Mouse (Mus musculus) stomach, adult 2 months (tissue): ENCODE measurements around the gene Ctsa. TPM values are rescaled to one million over a fixed set of nuclear protein-coding genes. Genes with fewer than 3 reads are reported as not detected.

Experiments used
- polyA plus RNA-seq: library from polyadenylated mRNA; depleted of rRNA; stranded (reverse); fragments of >200 nt; gene quantifications from 2 replicates; pipeline ENCODE4 v1.2.3, GENCODE M21; 2012; rRNA removed

Gene Ctsa
- 97.4 and 104 TPM in 2 replicates for polyA plus RNA-seq

DNA sequence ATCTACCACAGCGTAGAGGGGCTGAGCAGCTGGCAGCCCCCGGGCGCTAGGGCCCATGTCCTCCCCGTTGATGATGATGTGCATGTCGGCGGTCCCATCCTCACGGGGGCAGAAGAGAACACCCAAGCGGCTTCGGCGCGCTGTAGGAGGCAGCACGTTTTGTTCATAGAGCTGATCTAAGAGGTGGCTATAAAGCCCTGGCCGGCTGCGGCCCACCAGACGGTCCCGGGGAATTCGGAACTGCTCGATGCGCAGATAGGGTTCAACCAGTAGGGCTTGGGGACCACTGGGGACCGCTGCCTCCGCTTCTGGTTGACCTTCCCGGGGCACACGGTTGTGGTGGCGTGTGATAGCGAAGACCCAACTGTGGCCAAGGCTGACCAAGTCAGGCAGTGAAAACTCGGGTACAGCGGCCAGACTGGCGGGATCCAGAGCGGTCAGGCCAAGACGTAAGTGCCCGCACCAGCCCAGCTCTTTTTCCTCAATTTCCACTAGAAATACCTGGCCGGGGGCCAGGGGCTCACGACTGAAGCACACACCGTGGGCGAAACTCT lies at the start of gene Ctsa:
Gene Ctsa (plus strand): TSS at position 126 of the 554 bp plus-strand sequence.

DNA sequence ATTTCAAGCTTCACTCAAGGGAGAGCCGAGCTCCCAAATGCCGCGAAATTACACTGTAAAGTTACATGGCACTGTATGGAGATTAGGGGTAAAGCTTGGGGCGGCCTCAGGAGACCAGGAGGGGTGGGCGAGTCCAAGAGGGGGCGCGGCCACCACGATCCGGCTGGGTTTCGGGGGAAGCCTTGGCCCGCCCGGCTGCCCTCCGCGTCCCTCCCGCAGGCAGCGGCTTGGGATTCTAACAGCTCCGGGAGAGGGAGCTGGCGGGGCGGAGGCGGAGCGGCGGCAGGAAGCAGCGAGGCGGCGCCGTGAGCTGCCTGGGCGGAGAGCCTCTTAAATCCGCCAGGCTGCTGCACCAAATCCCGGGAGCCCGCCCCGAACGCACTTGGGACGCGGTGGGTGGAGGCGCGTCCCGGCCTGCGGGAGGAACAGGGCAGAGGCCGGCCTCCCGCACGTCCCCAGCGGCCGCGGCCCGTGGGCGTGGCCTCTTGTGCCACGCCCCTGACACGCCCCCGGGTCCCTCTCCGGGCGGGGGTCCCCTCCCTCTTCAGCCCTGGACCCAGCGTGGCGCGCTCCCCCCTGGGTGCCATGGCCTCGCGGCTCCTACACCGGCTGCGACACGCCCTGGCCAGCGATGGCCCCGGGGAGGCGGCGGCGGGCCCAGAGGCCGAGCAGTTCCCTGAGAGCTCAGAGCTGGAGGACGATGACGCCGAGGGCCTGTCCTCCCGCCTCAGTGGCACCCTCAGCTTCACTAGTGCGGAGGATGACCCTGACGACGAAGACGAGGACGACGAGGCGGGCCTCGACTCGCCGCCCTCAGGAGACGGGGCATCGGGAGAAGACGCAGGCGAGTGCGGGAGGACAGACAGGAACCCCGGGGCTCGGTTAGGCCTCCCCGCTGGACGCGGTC lies 46.9 kb upstream of the Ctsa start, which contains the start of gene Snx21:
Gene Snx21 (plus strand): TSS at position 343 of the 907 bp plus-strand sequence.

DNA sequence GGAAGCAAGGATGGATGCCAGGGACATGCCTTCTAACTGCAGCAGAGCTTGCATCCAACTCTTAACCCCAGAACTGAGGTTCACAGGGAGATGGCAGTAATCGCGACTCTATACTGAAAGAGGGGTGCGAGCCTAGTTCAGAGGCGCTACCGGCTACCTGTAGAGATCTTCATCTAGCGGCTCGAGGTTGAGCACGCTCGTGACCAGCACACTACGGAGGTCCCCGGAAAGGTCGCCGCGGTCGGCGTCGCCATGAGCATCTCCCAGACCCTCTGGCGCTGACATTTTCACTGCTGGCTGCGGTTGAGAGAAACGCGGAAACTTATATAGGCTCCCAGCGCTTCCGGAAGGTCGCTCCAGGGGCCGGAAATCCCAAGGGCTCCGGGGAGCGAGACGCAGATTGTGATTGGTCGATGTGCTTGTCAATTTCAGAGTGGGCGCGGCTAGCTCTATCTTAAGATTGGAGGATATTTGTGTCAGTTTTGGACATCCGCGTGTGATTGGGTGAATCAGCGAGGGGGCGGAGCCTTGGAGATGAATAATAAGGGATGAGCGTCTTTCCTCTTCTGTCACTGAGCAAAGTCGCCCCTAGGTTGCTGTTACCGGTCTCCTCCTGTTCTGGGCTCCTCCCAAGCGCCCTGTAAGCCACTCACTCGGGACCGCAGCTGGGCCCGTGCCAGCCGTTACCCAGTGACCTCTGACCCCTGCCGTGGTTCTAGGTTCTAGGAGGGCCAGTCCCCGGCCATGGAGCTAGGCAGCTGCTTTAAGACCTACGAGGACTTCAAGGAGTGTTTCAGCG lies 27.9 kb upstream of the Ctsa start, which contains the start of the genes Acot8 and Zswim3:
Gene Acot8 (minus strand): TSS at position 350 of the 799 bp plus-strand sequence.
Gene Zswim3 (plus strand): TSS at position 566 of the 799 bp plus-strand sequence.

DNA sequence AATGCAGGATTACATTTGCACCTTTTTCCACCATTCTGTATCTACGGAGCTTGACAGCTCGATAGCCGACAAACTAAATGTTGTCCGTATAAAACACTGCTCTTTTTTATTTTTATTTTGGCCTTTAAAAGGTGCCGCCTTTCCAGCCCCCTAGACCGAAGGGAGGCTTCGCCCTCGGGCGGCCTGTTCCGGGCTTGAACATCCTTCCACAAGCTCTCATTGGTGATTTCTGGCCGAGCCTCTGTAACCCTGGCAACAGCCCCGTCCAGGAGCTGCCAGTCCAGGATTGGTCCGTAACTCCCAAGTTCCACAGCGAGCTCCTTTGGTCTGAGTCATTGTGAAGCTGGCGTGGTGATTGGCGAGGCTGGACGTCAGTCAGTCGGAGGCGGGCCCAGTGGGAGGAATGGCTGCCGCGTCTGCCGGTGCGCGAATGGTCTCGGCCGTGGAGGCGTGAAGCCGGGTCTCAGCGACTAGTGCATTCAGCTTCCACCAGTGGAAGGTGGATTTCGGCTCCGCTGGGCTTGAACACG lies 10.0 kb upstream of the Ctsa start, which contains the start of gene Zswim1:
Gene Zswim1 (plus strand): TSS at position 51 of the 530 bp plus-strand sequence.

DNA sequence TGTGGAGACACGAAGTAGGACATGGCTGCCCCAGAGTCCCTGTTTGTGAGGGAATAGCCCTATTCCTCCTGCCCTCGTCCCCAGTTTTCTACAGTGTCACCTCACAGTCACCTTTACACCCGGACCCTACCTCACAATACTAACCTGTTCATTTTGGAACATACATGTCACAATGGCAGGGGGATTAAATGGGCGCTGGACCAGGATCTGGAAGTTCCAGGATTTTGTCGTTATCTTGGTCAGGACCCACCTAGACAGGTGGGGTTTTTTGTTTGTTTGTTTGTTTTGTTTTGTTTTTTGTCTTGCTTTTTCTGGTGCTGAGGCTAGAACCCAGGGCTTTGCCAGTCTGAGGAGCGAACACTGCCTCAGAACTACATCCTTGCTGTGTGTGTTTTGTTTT lies 4.2 kb upstream of the Ctsa start, which contains the start of gene Spata25:
Gene Spata25 (minus strand): TSS at position 101 of the 400 bp plus-strand sequence.

GRCm38 (mm10) chr2:164833314-164833959 lies 764 bp downstream of the Ctsa start, which contains the start of gene Neurl2:
TSS of gene Neurl2 (minus strand) at chr2:164833456.

GRCm38 (mm10) chr2:164857101-164857821 lies 24.6 kb downstream of the Ctsa start, which contains the start of gene Pltp:
TSS of gene Pltp (minus strand) at chr2:164857711.

DNA sequence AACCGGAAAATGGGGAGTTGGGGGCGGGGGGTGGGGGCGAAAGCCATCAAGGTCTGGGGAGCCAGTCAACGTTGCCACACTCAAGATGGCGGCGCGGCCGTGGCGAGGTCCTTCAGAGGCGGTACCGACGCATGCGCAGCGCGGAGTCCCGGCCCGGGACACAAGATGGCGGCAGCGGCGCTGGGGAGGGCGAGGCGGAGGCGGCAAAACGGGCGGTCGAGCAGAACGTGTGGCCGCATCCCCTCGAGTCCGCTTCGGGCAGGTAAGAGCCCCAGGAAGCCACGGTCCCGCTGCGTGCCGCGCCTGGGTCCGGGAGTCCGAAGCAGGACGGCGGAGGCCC lies 46.5 kb downstream of the Ctsa start, which contains the start of gene Pcif1:
Gene Pcif1 (plus strand): TSS at position 77 of the 340 bp plus-strand sequence.

Other genes starting within 250 kb of the Ctsa start
- gene Wfdc6a, start 247.4 kb upstream of the Ctsa start, polyA plus RNA-seq = 0.08 and 0.14 TPM in 2 replicates
- gene Eppin, start 239.3 kb upstream of the Ctsa start, polyA plus RNA-seq = 0.19 TPM in 1 of 2 replicates, not detected in the other
- 0.11 TPM in 1 of 2 replicates, not detected in the other for gene Wfdc6b, start 219.4 kb upstream of the Ctsa start, polyA plus RNA-seq
- 0.26 TPM in 1 of 2 replicates, not detected in the other for gene Wfdc8, start 219.2 kb upstream of the Ctsa start, polyA plus RNA-seq
- 0.09 TPM in 1 of 2 replicates, not detected in the other for gene Wfdc16, start 194.1 kb upstream of the Ctsa start, polyA plus RNA-seq
- 0.30 and 3.4 TPM in 2 replicates for gene Wfdc10, start 176.8 kb upstream of the Ctsa start, polyA plus RNA-seq
- not detected in 2 replicates for gene Wfdc9, start 176.3 kb upstream of the Ctsa start, polyA plus RNA-seq
- gene Wfdc11, start 158.8 kb upstream of the Ctsa start, polyA plus RNA-seq = not detected in 2 replicates
- gene Wfdc13, start 147.8 kb upstream of the Ctsa start, polyA plus RNA-seq = 0.75 and 2.0 TPM in 2 replicates
- 0.20 TPM in 1 of 2 replicates, not detected in the other for gene Spint4, start 134.4 kb upstream of the Ctsa start, polyA plus RNA-seq
- not detected in 2 replicates for gene Spint5, start 117.6 kb upstream of the Ctsa start, polyA plus RNA-seq
- gene Wfdc3, start 86.9 kb upstream of the Ctsa start, polyA plus RNA-seq = 0.22 TPM in 1 of 2 replicates, not detected in the other
- gene Dnttip1, start 86.9 kb upstream of the Ctsa start, polyA plus RNA-seq = 9.0 and 25.3 TPM in 2 replicates
- gene Ube2c, start 63.0 kb upstream of the Ctsa start, polyA plus RNA-seq = 31.9 and 34.3 TPM in 2 replicates
- gene Tnnc2, start 52.9 kb upstream of the Ctsa start, polyA plus RNA-seq = 33.7 and 34.0 TPM in 2 replicates
- gene Snx21, start 47.0 kb upstream of the Ctsa start, polyA plus RNA-seq = 15.0 and 20.3 TPM in 2 replicates
- gene Acot8, start 28.0 kb upstream of the Ctsa start, polyA plus RNA-seq = 37.1 and 48.4 TPM in 2 replicates
- 0.58 and 1.1 TPM in 2 replicates for gene Zswim3, start 27.8 kb upstream of the Ctsa start, polyA plus RNA-seq
- gene Zswim1, start 10.2 kb upstream of the Ctsa start, polyA plus RNA-seq = 8.0 and 8.1 TPM in 2 replicates
- gene Spata25, start 4.3 kb upstream of the Ctsa start, polyA plus RNA-seq = not detected in 2 replicates
- 3.4 and 4.2 TPM in 2 replicates for gene Neurl2, start 583 bp downstream of the Ctsa start, polyA plus RNA-seq
- gene Pltp, start 24.8 kb downstream of the Ctsa start, polyA plus RNA-seq = 43.0 and 47.2 TPM in 2 replicates
- gene Pcif1, start 46.4 kb downstream of the Ctsa start, polyA plus RNA-seq = 30.9 and 37.6 TPM in 2 replicates
- 16.7 and 17.1 TPM in 2 replicates for gene Zfp335, start 78.9 kb downstream of the Ctsa start, polyA plus RNA-seq
- 1.9 and 3.6 TPM in 2 replicates for gene Mmp9, start 107.9 kb downstream of the Ctsa start, polyA plus RNA-seq
- gene Slc12a5, start 127.9 kb downstream of the Ctsa start, polyA plus RNA-seq = 0.30 and 0.47 TPM in 2 replicates
- 9.8 and 12.4 TPM in 2 replicates for gene Ncoa5, start 202.0 kb downstream of the Ctsa start, polyA plus RNA-seq
- 1.3 and 1.6 TPM in 2 replicates for gene Cd40, start 222.8 kb downstream of the Ctsa start, polyA plus RNA-seq